Mouse (Mus musculus) ES-Bruce4 (cell line): Measurements from ENCODE around the gene Ptger4.

Source experiments
- CTCF ChIP-seq: IDR thresholded peaks from one replicate; pipeline ENCODE4 v1.8.1; 2011; ENCODE audit warnings: low read depth, low read length
- POLR2A ChIP-seq: IDR thresholded peaks from one replicate; pipeline ENCODE4 v1.8.1; 2011; ENCODE audit warnings: low read length; ENCODE audit not compliant: insufficient read depth

GRCm38 (mm10) chr15:5261004-5261403 is 17.0 kb upstream of the Ptger4 start:
- no peak for TF ChIP-seq CTCF
- no peak for TF ChIP-seq POLR2A
